Mouse (Mus musculus): Measurements from ENCODE around the gene Eif1ad. TPM values are rescaled to one million over a fixed set of nuclear protein-coding genes. Genes with fewer than 3 reads are reported as not detected.
A peak's percentile ranks its signal among the peaks of the same experiment; 100 is the strongest.
"Not testable (repeated sequence)": the region's sequence is repeated elsewhere in the genome, so short reads cannot be mapped to it uniquely, and the experiment has no call there.

The Eif1ad gene
- polyA plus RNA-seq, 1 experiment from 2014 or later, result 35.0 TPM

DNA sequence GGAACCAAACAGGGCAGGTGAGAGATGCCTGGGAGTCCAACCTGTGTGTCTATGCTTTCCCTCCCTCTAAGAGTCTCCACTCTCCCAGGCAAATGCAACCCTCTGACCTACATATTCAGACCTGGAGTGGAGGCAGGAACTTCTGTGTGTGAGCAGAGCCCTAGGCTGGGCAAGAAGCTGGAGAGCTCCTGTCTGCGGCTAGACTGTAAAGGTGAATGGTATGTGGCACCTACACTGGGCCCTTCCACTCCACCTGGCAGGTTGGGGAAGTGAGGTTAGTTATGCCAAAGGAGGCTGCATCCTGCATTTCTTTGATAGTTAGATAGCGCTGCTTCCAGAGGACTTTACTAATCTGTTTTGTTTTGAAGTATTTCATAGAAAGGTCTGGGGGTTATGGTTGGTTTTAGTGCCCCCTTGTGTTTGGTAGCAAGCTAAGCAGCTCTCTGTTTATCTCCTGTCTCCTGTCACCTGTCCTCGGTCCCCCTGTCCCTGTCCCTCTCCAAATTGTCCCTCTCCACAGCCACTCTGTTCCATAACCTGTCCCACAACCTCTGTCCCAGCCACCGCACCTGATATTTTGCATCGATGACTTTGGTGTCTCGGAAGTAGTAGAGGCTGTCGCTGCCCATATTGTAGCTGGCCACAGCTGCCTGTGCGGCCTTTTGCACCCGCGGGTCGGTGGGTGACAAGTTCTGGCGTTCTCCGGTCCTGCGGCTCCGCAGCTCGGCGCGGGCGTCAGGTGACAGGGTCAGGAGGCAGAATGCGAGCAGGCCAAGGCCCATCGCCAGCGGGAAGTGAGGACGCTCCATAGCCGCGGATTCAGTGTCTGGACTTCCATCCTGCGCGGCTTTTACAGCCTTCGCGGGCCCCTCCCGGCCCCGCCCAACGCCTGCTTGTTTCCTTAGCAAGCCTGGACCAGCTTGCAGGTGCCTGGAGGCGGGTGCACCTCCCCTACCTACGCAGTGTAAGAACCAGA lies 17.7 kb upstream of the Eif1ad start:
- H3K9me3 ChIP-seq (ENCODE audit: control insufficient read depth, low read length), result no peaks in the 10 kb centered on the region
- peaks cover 6% of the 10 kb centered on the region; the same call in 1 of the 2 replicates for H3K4me1 ChIP-seq (replicated peaks; ENCODE audit: control insufficient read depth, insufficient read depth, low read length)
- no peaks in the 10 kb centered on the region for H3K36me3 ChIP-seq (replicated peaks; ENCODE audit: control insufficient read depth, insufficient read depth)
- H3K4me3 ChIP-seq (replicated peaks; ENCODE audit: low read length), result peak overlapping the region; percentile 30
- DNase-seq (ENCODE audit: low spot score) (peak; percentile 52), ATAC-seq (ENCODE audit: low FRiP score) (peak; percentile 27; the same call in 1 of the 2 replicates)
- no peak overlapping the region for H3K27ac ChIP-seq
- WGBS, result 6% methylated on average over 34 of the region's 34 CpGs
- peak overlapping the region; percentile 66 for H3K9ac ChIP-seq
- H3K27me3 ChIP-seq (ENCODE audit: control insufficient read depth, insufficient read depth, low read length), result no peaks in the 10 kb centered on the region
- H3K4me2 ChIP-seq (replicated peaks), result peak overlapping the region; percentile 76

GRCm38 (mm10) chr19:5349502-5349873 lies 17.1 kb upstream of the Eif1ad start, which contains the start of gene Cst6:
Cst6 (minus strand) TSS chr19:5349574.
- not testable (repeated sequence) for ATAC-seq (ENCODE audit: low FRiP score); H3K36me3 ChIP-seq (replicated peaks; ENCODE audit: control insufficient read depth, insufficient read depth); DNase-seq (ENCODE audit: low spot score); H3K27ac ChIP-seq; H3K4me1 ChIP-seq (replicated peaks; ENCODE audit: control insufficient read depth, insufficient read depth, low read length); H3K27me3 ChIP-seq (ENCODE audit: control insufficient read depth, insufficient read depth, low read length); H3K9me3 ChIP-seq (ENCODE audit: control insufficient read depth, low read length)
- H3K4me3 ChIP-seq (replicated peaks; ENCODE audit: low read length), result peak within 1 kb of the TSS; percentile 30
- peak within 1 kb of the TSS; percentile 66 for H3K9ac ChIP-seq
- 67% methylated on average over 6 of the region's 6 CpGs for WGBS
- H3K4me2 ChIP-seq (replicated peaks), result peak within 1 kb of the TSS; percentile 76

DNA sequence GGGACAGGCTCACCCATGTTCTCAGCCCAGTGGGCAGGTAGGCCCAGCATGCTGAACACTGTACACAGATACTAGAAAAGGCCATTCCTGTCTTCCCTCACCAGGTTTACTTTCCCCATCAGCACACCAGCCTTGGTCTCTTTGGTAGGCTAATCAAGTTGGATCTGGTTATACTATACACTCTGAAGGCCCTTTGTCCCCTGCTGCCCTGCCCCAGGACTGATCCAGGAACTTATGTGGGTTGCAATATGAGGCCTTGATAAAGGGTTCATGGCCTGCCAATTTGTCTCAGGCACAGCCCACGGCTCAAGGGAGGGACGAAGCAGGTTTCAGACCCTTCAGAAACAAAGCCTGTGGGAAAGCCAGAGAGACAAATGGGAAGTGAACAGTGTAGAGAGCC lies 12.9 kb upstream of the Eif1ad start:
- H3K27ac ChIP-seq, result no peak overlapping the region
- H3K9me3 ChIP-seq (ENCODE audit: control insufficient read depth, low read length), result no peaks in the 10 kb centered on the region
- WGBS, result 72% methylated on average over 2 of the region's 2 CpGs
- H3K9ac ChIP-seq, result no peak overlapping the region
- ATAC-seq (ENCODE audit: low FRiP score) (no peak), DNase-seq (ENCODE audit: low spot score) (no peak)
- peaks cover 6% of the 10 kb centered on the region; the same call in 1 of the 2 replicates for H3K4me1 ChIP-seq (replicated peaks; ENCODE audit: control insufficient read depth, insufficient read depth, low read length)
- H3K4me3 ChIP-seq (replicated peaks; ENCODE audit: low read length), result no peak overlapping the region
- H3K36me3 ChIP-seq (replicated peaks; ENCODE audit: control insufficient read depth, insufficient read depth), result no peaks in the 10 kb centered on the region
- no peak overlapping the region for H3K4me2 ChIP-seq (replicated peaks)
- H3K27me3 ChIP-seq (ENCODE audit: control insufficient read depth, insufficient read depth, low read length), result no peaks in the 10 kb centered on the region

DNA sequence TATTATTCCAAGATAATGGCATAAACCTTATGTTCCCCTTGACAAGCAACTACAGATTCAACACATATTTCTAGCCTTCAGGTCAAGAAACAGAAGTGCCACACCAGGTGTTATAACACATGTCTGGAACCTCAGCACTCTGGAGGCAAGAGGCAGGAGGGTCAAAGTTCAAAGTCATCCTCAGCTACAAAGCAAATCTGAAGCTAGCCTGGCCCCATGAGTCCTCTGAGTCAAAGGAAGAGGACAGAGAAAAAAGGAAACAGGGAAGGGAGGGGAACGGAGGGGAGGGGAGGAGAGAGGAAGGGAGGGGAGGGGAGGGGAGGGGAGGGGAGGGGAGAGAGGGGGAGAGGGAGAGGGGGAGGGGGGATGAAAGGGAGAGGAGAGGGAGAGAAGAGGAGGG lies 10.5 kb upstream of the Eif1ad start:
- WGBS, result no CpG with 5 or more reads among the region's 1 CpGs
- H3K4me2 ChIP-seq (replicated peaks), result no peak overlapping the region
- no peaks in the 10 kb centered on the region for H3K9me3 ChIP-seq (ENCODE audit: control insufficient read depth, low read length)

DNA sequence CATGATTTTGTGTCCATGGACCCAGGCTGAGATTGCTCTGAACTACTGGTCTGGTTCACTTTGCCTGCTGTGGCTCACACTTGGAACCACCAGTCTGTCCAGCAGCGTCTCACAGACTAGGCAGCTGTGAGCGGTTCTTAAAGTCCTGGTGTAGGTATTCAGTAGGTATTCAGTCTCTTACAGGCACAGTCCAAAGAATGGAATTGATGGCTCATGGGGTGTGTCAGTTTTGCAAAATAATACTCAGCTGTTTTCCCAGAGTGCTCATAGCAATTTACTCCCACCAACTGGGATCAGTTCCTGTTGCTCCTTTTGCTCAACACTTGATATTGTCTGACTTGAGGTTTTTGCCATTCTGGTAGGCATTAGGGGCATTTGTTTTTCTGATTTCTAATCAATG lies 4.4 kb upstream of the Eif1ad start:
- DNase-seq (ENCODE audit: low spot score), result no peak
- peaks cover 7% of the 10 kb centered on the region for H3K4me1 ChIP-seq (replicated peaks; ENCODE audit: control insufficient read depth, insufficient read depth, low read length)
- H3K27me3 ChIP-seq (ENCODE audit: control insufficient read depth, insufficient read depth, low read length), result no peaks in the 10 kb centered on the region
- H3K4me2 ChIP-seq (replicated peaks), result no peak overlapping the region
- H3K36me3 ChIP-seq (replicated peaks; ENCODE audit: control insufficient read depth, insufficient read depth), result peaks cover 11% of the 10 kb centered on the region; the same call in 1 of the 2 replicates
- no peak for ATAC-seq (ENCODE audit: low FRiP score)
- H3K9ac ChIP-seq, result no peak overlapping the region
- WGBS, result 81% methylated on average over 2 of the region's 2 CpGs
- no peak overlapping the region for H3K4me3 ChIP-seq (replicated peaks; ENCODE audit: low read length)
- H3K9me3 ChIP-seq (ENCODE audit: control insufficient read depth, low read length), result no peaks in the 10 kb centered on the region
- no peak overlapping the region for H3K27ac ChIP-seq

More for the DNA sequence above, 10.5 kb upstream of the Eif1ad start:
- ATAC-seq (ENCODE audit: low FRiP score) (no peak), DNase-seq (ENCODE audit: low spot score) (no peak)
- no peak overlapping the region for H3K9ac ChIP-seq
- no peaks in the 10 kb centered on the region for H3K27me3 ChIP-seq (ENCODE audit: control insufficient read depth, insufficient read depth, low read length)
- H3K4me1 ChIP-seq (replicated peaks; ENCODE audit: control insufficient read depth, insufficient read depth, low read length), result no peaks in the 10 kb centered on the region
- no peak overlapping the region for H3K27ac ChIP-seq
- H3K4me3 ChIP-seq (replicated peaks; ENCODE audit: low read length), result no peak overlapping the region
- H3K36me3 ChIP-seq (replicated peaks; ENCODE audit: control insufficient read depth, insufficient read depth), result no peaks in the 10 kb centered on the region

DNA sequence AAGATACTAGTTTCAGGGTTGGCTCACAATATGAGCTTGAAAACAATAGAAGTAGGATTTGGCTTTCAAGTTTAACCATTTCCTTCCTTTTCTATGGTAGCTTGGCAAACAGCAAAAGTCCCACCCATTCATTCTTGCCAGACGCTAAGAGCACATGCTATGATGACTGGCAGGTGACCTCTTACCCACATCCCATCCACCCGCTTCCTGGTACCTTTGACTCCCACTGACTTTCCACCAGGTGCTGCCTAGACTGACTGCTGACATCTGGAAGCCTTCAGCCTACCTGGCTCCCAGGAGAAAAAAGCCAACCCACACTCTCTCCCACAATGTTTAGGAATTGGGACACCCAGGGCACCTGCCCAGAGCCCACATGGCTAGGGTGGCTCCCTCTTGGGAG lies 2.4 kb upstream of the Eif1ad start:
- WGBS, result 92% methylated on average over 2 of the region's 2 CpGs
- H3K9me3 ChIP-seq (ENCODE audit: control insufficient read depth, low read length), result no peaks in the 10 kb centered on the region

DNA sequence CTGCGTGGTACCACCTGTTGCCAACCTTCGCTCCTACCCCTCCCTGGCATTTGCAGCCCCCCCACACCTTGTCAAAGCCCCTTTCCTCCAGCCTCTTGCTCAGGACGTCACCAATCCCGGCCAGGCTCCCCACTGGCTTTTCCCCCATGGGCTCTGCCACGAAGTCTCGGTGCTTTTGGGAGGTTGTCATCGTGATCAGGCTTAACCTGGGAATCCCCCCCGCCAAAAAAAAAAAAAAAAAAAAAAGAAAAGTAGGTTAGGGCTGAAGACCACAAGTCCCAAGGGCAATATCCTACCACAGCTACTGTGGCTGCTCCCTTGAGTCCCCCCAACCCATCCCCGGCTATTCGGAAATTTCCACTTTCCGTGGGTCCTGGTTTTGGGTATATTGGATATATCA lies 790 bp upstream of the Eif1ad start:
- DNase-seq (ENCODE audit: low spot score), result no peak
- 19% methylated on average over 11 of the region's 11 CpGs for whole genome bisulfite sequencing
- Histone ChIP-seq H3K36me3 (replicated peaks; ENCODE audit: control insufficient read depth, insufficient read depth) (peaks cover 37% of the 10 kb centered on the region), H3K4me2 (replicated peaks) (peak overlapping the region; percentile 96), H3K4me3 (replicated peaks; ENCODE audit: low read length) (peak overlapping the region; percentile 97), H3K4me1 (replicated peaks; ENCODE audit: control insufficient read depth, insufficient read depth, low read length) (peaks cover 17% of the 10 kb centered on the region), H3K9me3 (ENCODE audit: control insufficient read depth, low read length) (no peaks in the 10 kb centered on the region), H3K27me3 (ENCODE audit: control insufficient read depth, insufficient read depth, low read length) (no peaks in the 10 kb centered on the region), H3K9ac (peak overlapping the region; percentile 86), H3K27ac (peak overlapping the region; percentile 94)
- no peak for ATAC-seq (ENCODE audit: low FRiP score)

More for the DNA sequence above, 2.4 kb upstream of the Eif1ad start:
- Histone ChIP-seq H3K9ac (no peak overlapping the region), H3K4me3 (replicated peaks; ENCODE audit: low read length) (no peak overlapping the region), H3K27me3 (ENCODE audit: control insufficient read depth, insufficient read depth, low read length) (no peaks in the 10 kb centered on the region), H3K4me2 (replicated peaks) (no peak overlapping the region), H3K4me1 (replicated peaks; ENCODE audit: control insufficient read depth, insufficient read depth, low read length) (peaks cover 17% of the 10 kb centered on the region), H3K36me3 (replicated peaks; ENCODE audit: control insufficient read depth, insufficient read depth) (peaks cover 21% of the 10 kb centered on the region), H3K27ac (no peak overlapping the region)
- DNase-seq (ENCODE audit: low spot score) (no peak), ATAC-seq (ENCODE audit: low FRiP score) (no peak)

DNA sequence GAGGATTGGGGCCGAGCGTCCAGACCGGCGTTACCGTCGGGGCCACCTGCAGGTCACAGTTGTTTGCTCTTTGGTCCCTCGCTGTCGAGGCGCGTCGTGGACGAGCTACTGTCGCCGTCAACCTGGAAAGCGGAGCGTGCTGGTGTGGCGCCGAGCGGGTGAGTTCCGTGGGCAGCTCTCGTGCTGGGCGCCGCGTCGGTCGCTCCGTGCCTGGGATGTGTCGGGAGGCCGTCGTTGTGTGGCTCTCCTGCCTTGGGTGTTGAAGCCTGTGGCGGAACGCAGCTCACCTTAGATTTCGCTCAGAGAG lies 465 bp downstream of the Eif1ad start, which contains the start of gene Banf1:
Gene Banf1 (minus strand): TSS at position 116 of the 307 bp plus-strand sequence.
- Histone ChIP-seq H3K4me2 (replicated peaks) (peak within 1 kb of the TSS; percentile 96), H3K9me3 (ENCODE audit: control insufficient read depth, low read length) (no peaks in the 10 kb centered on the region), H3K4me3 (replicated peaks; ENCODE audit: low read length) (peak within 1 kb of the TSS; percentile 97), H3K9ac (peak within 1 kb of the TSS; percentile 86), H3K27me3 (ENCODE audit: control insufficient read depth, insufficient read depth, low read length) (no peaks in the 10 kb centered on the region), H3K27ac (peak within 1 kb of the TSS; percentile 94), H3K36me3 (replicated peaks; ENCODE audit: control insufficient read depth, insufficient read depth) (peaks cover 47% of the 10 kb centered on the region), H3K4me1 (replicated peaks; ENCODE audit: control insufficient read depth, insufficient read depth, low read length) (peaks cover 17% of the 10 kb centered on the region)
- DNase-seq (ENCODE audit: low spot score) (no peak), ATAC-seq (ENCODE audit: low FRiP score) (no peak)
- WGBS, result under 1% methylated on average over 33 of the region's 33 CpGs

- H3K9ac ChIP-seq, result peak overlapping the region; percentile 86
- H3K27ac ChIP-seq, result peak overlapping the region; percentile 94; the same call in 1 of the 2 replicates
- no peaks in the 10 kb centered on the region for H3K27me3 ChIP-seq (ENCODE audit: control insufficient read depth, insufficient read depth, low read length)
- H3K9me3 ChIP-seq (ENCODE audit: control insufficient read depth, low read length), result no peaks in the 10 kb centered on the region
- H3K36me3 ChIP-seq (replicated peaks; ENCODE audit: control insufficient read depth, insufficient read depth), result peaks cover 52% of the 10 kb centered on the region
- peak overlapping the region; percentile 97 for H3K4me3 ChIP-seq (replicated peaks; ENCODE audit: low read length)
- H3K4me1 ChIP-seq (replicated peaks; ENCODE audit: control insufficient read depth, insufficient read depth, low read length), result peaks cover 17% of the 10 kb centered on the region
- DNase-seq (ENCODE audit: low spot score) (no peak), ATAC-seq (ENCODE audit: low FRiP score) (no peak)
- peak overlapping the region; percentile 96 for H3K4me2 ChIP-seq (replicated peaks)
- 11% methylated on average over 11 of the region's 11 CpGs for WGBS
Observed at GRCm38 (mm10) chr19:5367455-5367854, 914 bp downstream of the Eif1ad start.
